Mouse (Mus musculus) E14TG2a.4 (cell line): ENCODE measurements around the gene Hoxd9.
A peak's percentile ranks its signal among the peaks of the same experiment; 100 is the strongest.

ENCODE experiments used
- H3K27me3 ChIP-seq: 2 replicates; pipeline ENCODE4 v1.6.1; 2014; ENCODE audit warnings: low read length, control low read depth; ENCODE audit not compliant: insufficient read depth
- H3K36me3 ChIP-seq: 2 replicates; pipeline ENCODE4 v1.6.1; 2014; ENCODE audit warnings: low read length, control low read depth; ENCODE audit not compliant: insufficient read depth
- H3K4me1 ChIP-seq: replicated peaks from 2 replicates; pipeline ENCODE4 v1.6.1; 2014; ENCODE audit warnings: low read depth, low read length, control low read depth
- H3K4me3 ChIP-seq: replicated peaks from 2 replicates; pipeline ENCODE4 v1.5.1; 2014; ENCODE audit warnings: mild to moderate bottlenecking, low read length
- H3K9me3 ChIP-seq: 2 replicates; pipeline ENCODE4 v1.6.1; 2014; ENCODE audit warnings: low read length, control low read depth
- CTCF ChIP-seq: conservative IDR thresholded peaks from 2 replicates; pipeline ENCODE4 v1.5.1; 2014; ENCODE audit warnings: low read length
- NANOG ChIP-seq: IDR thresholded peaks from 2 replicates; pipeline ENCODE4 v1.6.1; 2014; ENCODE audit warnings: borderline replicate concordance, low read length, mixed read lengths
- POU5F1 ChIP-seq: IDR thresholded peaks from 2 replicates; pipeline ENCODE4 v1.6.1; 2014; ENCODE audit warnings: low read length, borderline replicate concordance

Gene Hoxd9

DNA sequence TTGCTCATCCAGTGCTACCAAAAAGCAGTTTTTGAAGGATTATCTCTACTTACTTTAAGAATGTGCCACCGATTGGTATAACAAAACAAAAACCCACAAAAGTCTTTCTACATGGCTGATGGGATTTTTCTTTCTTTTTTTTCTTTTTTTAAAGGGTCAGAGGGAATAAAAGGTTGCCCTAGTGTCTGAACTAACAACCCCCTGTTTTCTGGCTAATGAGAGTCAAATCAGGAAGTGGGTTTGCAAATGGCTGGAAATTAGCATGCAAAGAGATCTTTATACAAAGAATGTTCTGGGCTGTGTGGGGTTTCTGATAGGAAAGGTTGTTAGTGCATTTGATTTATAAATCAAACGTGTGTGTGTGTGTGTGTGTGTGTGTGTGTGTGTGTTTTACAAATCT is 22.9 kb downstream of the Hoxd9 start:
- no peak for TF ChIP-seq NANOG
- no peak for TF ChIP-seq CTCF
- TF ChIP-seq POU5F1, result no peak
- no peaks in the 10 kb centered on the region for H3K36me3 ChIP-seq
- H3K4me3 ChIP-seq, result no peak overlapping the region
- 0 out of 2 replicates have a peak, but pooled peaks cover 2% of the 10 kb centered on the region for H3K9me3 ChIP-seq
- H3K27me3 ChIP-seq, result peaks cover 89% of the 10 kb centered on the region
- peaks cover 47% of the 10 kb centered on the region for H3K4me1 ChIP-seq

DNA sequence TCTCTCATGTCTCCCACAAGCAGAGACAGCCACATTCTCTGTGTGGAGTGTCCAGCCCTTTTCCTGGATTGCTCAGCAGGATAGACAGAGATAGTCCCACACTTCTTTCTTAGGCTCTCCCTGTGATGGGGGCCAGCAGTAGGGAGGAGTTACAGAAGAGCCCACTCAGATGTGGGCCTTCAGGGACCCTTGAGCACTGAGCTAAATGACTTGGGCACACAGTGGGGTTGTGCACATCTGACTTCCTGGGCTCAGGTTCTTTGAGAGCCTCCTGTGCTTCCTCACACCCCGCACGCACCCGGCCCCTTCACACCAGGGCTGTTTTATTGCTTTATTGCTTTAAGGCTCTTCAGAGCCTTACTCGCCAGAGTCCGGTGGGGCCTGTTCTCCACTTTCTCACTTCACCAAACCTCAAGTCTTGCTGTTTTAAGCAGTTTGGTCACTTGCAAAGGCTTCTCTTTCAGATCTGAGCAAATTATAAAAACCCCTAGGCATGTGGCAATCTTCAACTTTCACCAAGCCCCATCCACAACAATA is 23.5 kb downstream of the Hoxd9 start:
- Histone ChIP-seq H3K9me3 (0 out of 2 replicates have a peak, but pooled peaks cover 2% of the 10 kb centered on the region), H3K36me3 (no peaks in the 10 kb centered on the region), H3K27me3 (peaks cover 92% of the 10 kb centered on the region), H3K4me1 (peaks cover 43% of the 10 kb centered on the region), H3K4me3 (no peak overlapping the region)
- TF ChIP-seq NANOG (no peak), POU5F1 (no peak), CTCF (no peak)

DNA sequence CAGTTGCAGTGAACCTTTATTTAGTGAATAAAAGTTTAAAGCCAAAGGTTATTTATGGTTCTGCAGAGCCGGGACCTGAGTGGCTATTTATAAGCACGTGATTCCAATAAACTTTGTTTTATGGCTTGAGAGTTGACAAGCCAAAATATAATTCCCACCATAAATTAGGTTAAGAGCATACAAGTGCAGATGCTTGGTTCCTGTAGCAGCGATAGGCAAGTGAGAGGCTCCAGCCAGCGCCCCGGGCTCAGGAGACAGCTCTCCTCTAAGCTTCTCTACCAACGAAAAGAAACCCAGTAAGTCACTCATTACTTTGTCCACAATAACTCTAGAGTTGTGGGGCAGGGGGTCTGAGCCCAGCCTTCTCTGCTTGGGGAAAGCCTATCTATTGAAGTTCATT is 24.4 kb downstream of the Hoxd9 start:
- H3K27me3 ChIP-seq, result peaks cover 93% of the 10 kb centered on the region
- H3K9me3 ChIP-seq, result 0 out of 2 replicates have a peak, but pooled peaks cover 2% of the 10 kb centered on the region
- peaks cover 44% of the 10 kb centered on the region for H3K4me1 ChIP-seq
- H3K4me3 ChIP-seq, result no peak overlapping the region
- no peak for TF ChIP-seq NANOG
- TF ChIP-seq CTCF, result no peak
- H3K36me3 ChIP-seq, result no peaks in the 10 kb centered on the region

DNA sequence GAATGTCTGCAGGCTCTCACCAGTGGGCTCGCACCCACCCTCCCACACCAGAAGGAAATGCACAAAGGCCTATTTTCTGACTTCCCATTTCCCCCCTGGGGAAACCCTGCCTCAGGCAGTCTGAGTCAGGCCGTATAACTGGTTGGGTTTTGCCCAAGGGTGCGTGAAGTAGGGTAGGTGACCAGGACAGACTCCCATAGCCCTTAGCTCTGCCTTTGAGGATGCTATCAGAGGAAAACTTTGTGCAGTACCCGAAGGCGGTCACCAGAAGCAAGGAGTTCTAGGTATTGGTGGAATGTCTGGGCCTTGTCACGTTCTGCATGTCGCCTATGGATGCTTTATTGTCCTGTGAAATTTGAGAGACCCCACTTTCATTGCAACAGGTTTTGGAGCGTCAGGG is 25.4 kb downstream of the Hoxd9 start:
- H3K36me3 ChIP-seq, result no peaks in the 10 kb centered on the region
- TF ChIP-seq NANOG, result no peak
- no peak for TF ChIP-seq CTCF
- no peak for TF ChIP-seq POU5F1
- H3K27me3 ChIP-seq, result peaks cover 93% of the 10 kb centered on the region
- peak overlapping the region; percentile 32 for H3K4me3 ChIP-seq
- H3K9me3 ChIP-seq, result 0 out of 2 replicates have a peak, but pooled peaks cover 2% of the 10 kb centered on the region
- peaks cover 46% of the 10 kb centered on the region for H3K4me1 ChIP-seq

DNA sequence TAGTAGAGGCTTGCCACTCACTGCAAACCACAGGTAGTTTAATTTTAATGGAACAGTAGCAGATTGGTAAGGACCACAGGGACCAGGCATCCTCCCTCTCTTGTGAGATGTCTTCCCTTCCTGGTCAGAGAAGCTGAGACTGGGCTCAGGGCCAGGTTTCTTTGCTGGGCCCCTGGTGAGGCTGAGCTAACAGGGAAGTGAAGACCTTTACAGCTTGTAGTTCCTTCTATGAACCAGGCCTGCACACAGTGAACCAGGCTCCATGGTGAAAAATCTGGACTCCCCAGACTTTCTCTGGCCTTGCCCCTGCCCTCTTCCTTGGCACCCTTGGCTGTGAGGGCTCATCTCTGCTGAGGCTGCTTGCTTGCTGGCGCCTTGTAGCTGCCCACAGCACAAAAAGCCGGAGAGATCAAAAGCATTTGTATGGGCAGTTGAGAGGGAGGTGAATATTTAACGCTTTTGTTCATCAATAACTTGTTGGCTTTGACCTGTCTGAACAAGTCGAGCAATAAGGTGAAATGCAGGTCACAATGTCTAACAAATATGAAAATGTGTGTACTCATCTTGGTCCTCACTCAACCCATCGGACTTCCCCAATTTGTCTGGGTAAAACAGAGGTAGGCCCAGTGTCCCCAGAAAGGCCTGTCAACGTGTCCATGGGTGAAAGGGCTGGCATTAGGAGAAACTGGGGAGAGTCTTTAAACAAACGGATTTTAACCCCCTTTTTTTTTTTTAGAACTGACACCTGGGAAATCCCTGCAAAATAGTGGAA is 26.9 kb downstream of the Hoxd9 start:
- no peak overlapping the region for H3K4me3 ChIP-seq
- peaks cover 52% of the 10 kb centered on the region for H3K4me1 ChIP-seq
- TF ChIP-seq CTCF, result no peak
- no peak for TF ChIP-seq NANOG
- TF ChIP-seq POU5F1, result no peak
- peaks cover 95% of the 10 kb centered on the region for H3K27me3 ChIP-seq
- 0 out of 2 replicates have a peak, but pooled peaks cover 2% of the 10 kb centered on the region for H3K9me3 ChIP-seq
- no peaks in the 10 kb centered on the region for H3K36me3 ChIP-seq

DNA sequence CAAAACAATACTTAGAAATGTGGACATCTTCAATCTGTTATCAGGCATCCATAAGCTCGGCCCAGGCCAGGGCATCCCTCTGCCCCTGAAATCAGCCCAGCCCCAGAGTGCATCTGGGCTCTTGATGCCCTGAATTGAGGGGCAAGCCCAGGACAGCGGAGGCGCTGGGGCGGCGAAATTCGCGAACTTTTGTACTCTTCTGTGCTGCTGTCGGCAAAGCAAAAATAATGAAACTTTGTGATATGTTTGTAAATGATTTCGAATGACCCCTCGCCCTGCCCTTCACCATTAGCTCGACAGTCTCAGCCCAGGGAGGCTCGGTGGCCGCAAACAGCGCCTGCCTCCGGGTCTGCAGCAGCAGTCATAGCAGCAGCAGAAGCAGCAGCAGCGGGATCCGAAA is 27.6 kb downstream of the Hoxd9 start:
- H3K36me3 ChIP-seq, result no peaks in the 10 kb centered on the region
- 0 out of 2 replicates have a peak, but pooled peaks cover 2% of the 10 kb centered on the region for H3K9me3 ChIP-seq
- TF ChIP-seq POU5F1, result no peak
- TF ChIP-seq NANOG, result no peak
- TF ChIP-seq CTCF, result no peak
- H3K4me3 ChIP-seq, result no peak overlapping the region
- H3K27me3 ChIP-seq, result peaks cover 93% of the 10 kb centered on the region
- H3K4me1 ChIP-seq, result peaks cover 45% of the 10 kb centered on the region

DNA sequence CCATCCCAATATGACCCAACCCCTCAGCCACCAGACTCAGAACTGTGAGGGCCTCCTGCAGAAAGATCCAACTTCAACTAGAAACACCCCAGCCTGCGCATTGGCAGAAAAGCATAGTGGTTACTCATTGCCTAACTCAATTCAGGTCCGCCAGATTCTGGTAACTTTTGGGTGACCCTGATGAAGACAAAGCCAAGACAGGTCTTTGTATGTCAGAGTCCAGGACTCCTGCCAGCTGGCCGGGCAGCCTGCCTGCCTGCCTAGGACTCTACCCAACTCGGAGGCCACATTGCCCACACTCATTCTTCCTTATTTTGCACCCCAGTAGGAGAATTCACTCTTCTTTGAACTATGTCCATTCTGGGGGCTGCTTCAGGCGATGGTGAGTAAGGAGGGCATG is 29.0 kb downstream of the Hoxd9 start, which contains the start of gene Gm28230:
Gene Gm28230 (plus strand): TSS at position 178 of the 400 bp plus-strand sequence.
- H3K4me1 ChIP-seq, result peaks cover 41% of the 10 kb centered on the region
- TF ChIP-seq POU5F1, result no peak
- TF ChIP-seq CTCF, result no peak
- no peak for TF ChIP-seq NANOG
- 0 out of 2 replicates have a peak, but pooled peaks cover 2% of the 10 kb centered on the region for H3K9me3 ChIP-seq
- H3K27me3 ChIP-seq, result peaks cover 97% of the 10 kb centered on the region
- H3K36me3 ChIP-seq, result no peaks in the 10 kb centered on the region
- peak within 1 kb of the TSS; percentile 76 for H3K4me3 ChIP-seq

DNA sequence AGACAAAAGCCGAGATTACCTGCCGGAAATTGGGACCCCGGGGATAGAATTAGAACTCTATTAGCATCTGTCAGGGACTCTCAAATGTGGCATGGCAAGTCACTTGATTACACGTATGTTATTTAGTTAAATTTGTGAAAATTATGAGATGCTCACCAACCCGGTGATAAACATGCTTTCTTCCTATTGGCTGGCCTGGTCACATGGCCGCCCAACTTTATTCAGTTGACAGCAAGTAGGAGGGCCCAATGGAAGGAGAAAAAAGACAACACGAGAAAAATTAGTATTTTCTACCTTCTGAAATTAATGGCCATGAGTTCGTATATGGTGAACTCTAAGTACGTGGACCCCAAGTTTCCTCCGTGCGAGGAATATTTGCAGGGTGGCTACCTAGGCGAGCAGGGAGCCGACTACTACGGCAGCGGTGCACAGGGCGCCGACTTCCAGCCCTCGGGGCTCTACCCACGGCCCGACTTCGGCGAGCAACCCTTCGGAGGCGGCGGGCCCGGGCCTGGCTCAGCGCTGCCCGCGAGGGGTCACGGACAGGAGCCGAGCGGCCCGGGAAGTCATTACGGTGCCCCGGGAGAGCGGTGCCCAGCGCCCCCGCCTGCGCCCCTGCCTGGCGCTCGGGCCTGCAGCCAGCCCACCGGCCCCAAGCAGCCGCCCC is 29.6 kb downstream of the Hoxd9 start:
- peaks cover 96% of the 10 kb centered on the region for H3K27me3 ChIP-seq
- H3K36me3 ChIP-seq, result no peaks in the 10 kb centered on the region
- H3K4me3 ChIP-seq, result peak overlapping the region; percentile 76
- 0 out of 2 replicates have a peak, but pooled peaks cover 2% of the 10 kb centered on the region for H3K9me3 ChIP-seq
- H3K4me1 ChIP-seq, result peaks cover 41% of the 10 kb centered on the region
- no peak for TF ChIP-seq CTCF
- TF ChIP-seq POU5F1, result no peak
- TF ChIP-seq NANOG, result no peak
